Mouse (Mus musculus) lung, postnatal 0 days (tissue): ENCODE data around the gene Rnf17.

Experiments used
- CTCF ChIP-seq: IDR thresholded peaks from 2 replicates; pipeline ENCODE4 v1.5.1; 2016; ENCODE audit warnings: antibody characterized with exemption, mild to moderate bottlenecking
- EP300 ChIP-seq: IDR thresholded peaks from 2 replicates; pipeline ENCODE4 v1.6.1; 2016; ENCODE audit warnings: antibody characterized with exemption, mild to moderate bottlenecking, control low read depth

- peak; percentile 68 for TF ChIP-seq CTCF
- TF ChIP-seq EP300: no peak
These were observed 109.7 kb downstream of the Rnf17 start for GRCm38 (mm10) chr14:56512084-56512483.
